Mouse (Mus musculus) left cerebral cortex, adult 9 months (tissue): ENCODE measurements at regions not wholly inside any gene's neighbourhood (a gene's known extent, or its start where the extent isn't known, plus 50 kb on each side); places are given as distances from the start of the nearest gene placed in this dataset.

Experiments
- DNase-seq, 2 experiments: peaks; one replicate each; pipeline ENCODE4 v3.0.0; 2022; ENCODE audit warnings: low spot score in 2 of 2

DNA sequence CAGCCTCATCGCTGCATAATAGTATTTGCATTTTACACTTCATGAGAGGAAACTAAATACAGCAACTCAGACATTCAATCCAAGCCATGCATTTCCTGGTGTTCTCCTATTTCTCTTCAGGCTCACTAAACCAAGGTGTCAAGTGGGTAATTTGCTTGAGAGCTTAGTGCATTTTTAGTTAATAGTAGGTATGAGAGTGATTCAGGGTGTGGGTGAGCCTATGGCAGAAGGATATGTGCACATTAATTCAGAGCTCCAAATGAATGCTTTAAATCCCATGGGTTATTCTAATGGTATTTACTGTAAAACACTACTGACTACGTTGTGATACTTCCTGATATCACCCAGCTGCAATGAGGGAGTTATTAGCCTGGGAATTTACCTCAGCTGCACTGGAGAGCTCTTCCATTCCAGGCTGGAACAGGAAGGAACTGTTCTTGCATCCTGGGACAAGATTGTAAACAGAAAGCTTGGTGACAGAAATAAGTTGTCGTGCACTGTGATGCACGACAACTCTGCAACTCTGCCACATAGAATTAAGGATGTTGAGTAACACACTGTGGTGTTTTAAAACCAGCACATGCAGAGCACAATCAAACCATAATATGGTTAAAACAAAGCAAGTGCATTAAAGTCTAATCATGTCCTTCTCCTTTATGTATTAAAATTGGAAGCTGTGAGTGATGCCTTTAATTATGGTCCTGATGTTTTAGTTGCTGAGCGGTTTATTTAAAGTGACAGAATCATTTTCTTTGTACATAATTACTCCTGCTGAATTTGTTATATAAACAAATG lies 170.4 kb upstream of the Setmar start:
- no peak for DNase-seq

DNA sequence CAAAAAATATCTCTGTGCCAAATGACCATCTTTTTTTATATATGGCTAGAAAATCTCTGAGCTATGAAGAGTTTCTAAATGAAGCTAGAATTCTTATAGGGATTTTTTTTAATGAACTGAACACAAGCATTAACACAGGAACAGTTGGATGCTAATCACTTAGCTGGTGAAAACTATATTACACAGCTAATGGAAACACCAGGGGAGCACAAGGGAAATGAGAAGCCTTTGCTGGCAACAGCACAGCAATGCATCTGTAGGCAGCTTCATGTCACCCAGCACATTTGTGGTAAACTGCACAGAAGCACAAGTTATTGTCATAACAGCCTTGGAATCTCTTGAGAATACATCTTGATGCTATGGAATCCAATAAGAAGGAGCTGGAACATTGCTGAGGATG lies 154.3 kb upstream of the Setmar start:
- no peak for DNase-seq

DNA sequence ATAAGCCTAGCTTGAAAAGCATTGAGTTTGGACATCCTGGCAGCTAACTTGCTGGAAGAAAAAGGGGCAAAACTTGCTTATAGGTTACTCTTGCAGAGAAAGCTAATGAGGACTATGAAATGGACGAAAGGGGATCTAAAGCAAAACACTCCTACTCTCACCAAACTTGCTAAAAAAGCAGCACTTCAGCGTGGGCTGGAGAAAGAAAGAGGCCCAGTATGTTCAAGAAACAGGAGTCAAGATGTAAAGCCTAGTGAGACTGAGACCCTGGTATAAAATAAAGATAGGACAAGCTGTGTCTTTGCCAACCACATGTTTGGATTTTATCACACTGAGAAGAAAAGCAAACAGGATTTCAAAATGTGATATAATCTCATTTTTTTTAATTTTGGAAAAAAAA lies 153.5 kb upstream of the Setmar start:
- peak in 1 of 2 experiments; percentile 28 for DNase-seq

DNA sequence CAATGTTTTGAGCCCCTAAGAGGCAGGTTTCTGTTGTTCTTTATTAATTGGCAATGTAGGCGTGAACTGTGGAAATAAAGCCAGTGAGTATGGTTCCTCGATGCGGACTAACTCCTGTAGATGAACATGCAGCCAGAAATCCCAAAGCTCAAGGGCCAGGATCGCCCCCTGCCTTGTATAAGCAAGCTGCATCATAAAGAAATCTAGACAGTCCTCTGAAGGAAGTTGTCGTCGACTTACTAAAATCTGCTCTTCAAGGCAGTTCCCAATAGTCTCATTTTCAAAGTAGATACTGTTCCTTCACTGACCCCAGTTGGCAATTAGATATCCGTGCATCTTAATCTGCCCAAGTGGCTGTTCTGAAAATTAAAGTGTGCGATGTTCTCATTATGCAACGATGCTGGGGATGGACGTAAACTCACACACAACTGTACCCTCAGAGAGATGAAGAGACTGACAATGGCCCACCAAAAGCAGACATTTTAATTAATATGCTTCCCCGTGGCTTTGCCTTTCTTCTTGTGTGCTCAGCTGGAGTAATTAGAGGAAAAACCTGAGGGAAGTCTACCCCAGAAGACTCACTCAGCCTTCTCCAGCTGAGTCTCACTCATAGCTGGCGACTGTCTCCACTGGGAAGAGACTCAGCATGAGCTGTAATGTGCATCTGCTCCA lies 141.2 kb upstream of the Setmar start:
- no peak for DNase-seq

DNA sequence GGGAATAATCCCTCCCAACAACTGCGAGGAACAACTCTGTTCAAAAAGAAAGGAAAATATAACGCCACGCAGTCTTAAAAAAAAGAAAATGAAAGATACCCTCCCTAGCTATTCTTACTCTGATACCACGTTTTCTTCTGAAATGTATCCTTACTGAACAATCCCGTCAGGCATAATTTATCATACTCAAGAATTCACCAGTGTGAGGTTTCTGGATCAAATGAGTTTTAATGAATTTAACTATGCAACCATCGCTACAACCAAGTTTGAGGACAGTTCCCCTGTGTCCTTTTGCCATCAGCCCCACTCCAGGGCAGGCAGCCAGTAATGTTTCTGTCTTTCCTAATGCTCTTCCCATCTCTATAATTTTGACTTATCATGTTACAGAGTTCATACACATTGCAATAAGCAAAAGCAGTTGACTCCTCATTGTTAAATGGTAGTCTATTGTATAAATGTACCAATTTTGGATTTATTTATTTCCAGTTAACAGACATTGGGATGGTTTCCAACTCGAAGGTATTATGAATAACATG lies 140.6 kb upstream of the Setmar start:
- DNase-seq: no peak

DNA sequence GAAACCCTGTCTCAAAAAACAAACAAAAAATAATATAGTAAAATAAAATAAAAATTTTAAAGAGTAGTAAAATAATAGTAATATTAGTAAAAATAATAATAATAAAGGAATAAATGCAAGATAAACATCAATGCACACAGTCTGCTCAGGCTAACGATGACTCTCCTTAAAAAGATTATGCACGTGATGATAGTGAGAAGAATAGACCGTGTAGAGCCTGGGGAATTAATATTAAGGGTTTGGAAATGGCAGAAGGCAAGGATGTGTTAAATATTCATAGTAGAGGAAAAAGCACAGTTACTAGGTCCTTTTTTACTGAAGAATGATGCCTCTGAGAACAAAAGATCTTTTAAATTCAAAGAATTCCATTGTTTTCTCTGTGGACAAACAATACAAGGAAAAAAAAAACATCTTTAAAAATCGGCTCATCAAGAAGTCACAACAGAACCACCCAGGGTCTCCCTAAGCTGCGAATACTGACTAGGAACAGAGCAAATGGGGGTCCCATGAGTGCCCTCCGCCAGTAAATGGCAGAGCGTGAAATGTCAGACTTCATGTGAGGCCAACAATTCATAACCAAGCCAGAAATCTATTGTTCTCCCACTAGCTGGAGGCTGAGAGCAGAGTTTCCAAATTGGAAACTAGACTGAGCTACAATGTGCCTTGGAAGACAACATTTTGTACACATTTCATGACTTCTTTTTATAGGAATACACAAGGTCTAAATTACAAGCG lies 134.2 kb upstream of the Setmar start:
- no peak for DNase-seq

DNA sequence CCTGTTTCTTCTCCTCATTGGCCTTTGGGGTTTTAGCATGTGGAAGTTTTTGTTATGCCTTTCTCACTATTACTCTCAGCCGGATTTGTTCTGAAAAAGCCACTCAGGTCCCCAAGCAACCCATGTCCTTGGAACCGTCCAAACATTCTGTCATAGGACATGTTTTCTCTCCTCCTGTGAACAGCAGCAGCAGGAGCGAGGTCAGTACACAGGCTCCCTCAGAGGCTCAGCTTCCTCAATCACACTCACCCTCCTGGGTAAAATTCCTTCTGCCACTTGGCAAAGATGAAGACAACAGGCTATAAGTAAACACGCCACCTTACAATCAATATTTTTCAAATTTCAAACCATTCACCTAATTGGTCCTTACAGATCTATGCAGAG lies 133.7 kb upstream of the Setmar start:
- no peak for DNase-seq

DNA sequence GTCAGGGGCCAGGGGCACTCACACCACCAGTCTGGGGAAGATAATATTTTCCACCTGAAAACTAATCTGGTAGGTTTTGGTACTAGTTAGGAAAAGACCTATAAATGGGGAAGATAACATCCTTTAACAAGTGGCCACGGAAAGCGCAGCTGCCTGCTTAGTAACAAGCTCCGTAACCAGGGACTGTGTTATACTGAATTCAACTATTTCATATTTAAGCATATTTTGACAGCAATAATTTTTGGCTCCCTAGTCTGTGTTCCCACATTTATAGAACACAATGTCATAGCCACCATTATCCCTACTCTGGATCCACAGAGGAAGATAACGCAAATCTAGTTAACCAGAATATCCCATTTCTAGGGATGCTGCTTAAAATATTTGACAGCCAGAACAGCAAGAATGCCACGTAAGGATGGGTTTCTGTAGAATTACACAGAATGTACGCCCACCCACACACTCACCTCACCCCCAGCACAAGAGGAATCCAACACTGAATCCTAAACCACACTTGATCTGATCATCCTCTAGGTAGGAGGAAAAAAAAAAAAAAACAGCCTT lies 128.7 kb upstream of the Setmar start:
- DNase-seq: no peak

DNA sequence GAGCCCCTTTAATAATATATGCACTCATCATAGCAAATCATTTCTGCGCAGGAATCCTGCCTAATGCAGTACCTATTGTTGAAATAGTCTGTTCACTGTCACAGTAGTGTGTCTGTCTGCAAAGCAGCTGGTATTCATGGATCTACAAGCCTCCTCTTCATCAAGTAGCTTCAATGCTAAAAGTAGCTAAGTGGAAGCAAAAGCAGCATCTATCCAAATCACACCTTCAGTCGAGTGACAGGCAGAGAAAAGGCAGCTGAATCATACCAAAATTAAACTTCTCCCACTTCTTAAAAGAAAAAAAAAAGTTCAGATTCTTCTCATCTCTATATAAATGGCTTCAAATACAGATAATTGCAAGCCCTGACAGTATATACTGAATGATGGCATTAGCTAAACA lies 96.2 kb upstream of the Setmar start:
- DNase-seq: peak in 1 of 2 experiments; percentile 2

DNA sequence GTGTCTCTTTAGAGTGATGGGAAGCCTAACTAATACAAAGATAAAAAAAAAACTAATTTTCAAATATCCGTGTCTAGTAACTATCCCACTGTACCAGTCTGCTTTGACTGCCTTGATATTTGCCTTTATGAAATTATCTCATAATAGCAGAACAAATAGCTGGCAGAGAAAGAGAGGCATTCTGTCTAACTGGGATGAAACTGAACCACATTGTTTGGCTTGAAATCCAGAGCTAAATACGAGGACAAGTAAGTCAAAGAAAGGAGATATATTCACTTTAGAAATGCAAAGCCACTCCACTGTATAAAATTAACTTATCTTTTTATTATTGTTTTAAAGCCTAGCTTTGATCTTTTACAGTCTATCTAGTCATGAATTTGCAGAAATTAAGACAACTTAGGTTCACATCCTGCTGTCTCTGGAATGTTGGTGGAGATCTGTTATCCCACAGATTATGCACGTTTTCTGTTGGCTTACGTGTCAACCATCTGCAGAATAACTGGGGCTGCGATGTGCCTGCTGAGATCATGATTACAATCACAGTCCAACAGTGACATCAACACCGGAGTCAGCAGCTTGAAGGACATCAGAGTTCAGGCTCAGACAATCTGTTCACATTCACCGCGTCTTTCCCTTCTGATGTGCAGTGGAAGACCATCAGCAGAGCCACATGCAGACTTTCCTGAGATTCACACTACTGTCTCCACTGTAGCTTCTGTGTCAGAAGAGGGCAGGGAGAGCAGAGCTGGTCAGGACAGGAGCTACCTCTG lies 65.7 kb upstream of the Setmar start:
- DNase-seq: no peak

DNA sequence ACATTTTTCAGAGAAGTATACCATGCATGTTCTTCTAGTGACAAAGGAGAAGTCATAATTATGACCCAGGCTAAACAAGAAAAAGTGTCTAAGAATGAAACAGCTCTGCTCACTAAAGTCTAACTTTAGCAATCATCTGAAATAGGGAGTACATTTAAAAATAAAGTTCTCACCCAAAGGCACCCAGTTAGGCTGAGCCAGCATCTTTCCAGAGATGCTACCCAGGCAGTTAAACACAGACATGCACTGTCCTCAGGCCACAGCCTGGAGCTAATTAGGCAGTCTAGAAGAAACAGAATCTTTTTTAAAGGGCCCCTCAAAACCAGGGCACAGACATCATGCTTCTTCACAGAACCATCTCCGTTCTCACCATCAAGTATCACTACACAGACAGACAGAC lies 61.6 kb upstream of the Setmar start:
- no peak for DNase-seq

DNA sequence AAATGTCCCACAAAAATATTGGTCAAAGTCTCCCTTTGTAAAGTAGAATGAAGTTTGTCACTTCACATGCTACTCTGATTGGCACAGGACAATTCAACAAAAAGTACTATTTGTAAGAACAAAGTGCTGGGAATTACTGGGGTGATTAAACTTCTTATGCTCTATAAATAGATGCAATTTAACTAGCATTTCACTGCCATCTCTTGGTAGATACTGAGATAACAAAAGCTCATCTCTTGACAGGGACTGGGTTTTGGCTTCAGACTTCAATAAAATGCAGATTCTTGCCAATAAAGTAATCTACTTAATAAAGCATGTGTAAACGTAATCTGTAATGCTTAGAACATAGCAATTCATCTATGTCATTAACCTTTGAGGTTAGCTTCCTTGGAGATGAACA lies 56.5 kb upstream of the Setmar start:
- no peak for DNase-seq
